Mouse (Mus musculus) MEL (cell line): ENCODE measurements around the gene Ttll4. TPM values are rescaled to one million over a fixed set of nuclear protein-coding genes. Genes with fewer than 3 reads are reported as not detected.

Experiments used
- DNase-seq: peaks from one replicate; pipeline ENCODE4 v3.0.0; 2011; ENCODE audit warnings: low read depth, low spot score
- H3K27ac ChIP-seq: 2 replicates; pipeline ENCODE4 v1.5.1; 2012; ENCODE audit warnings: low read depth, mild to moderate bottlenecking, control low read depth, low read length, moderate library complexity; ENCODE audit not compliant: control insufficient read depth
- H3K27me3 ChIP-seq, 2 experiments: fragments of 150-350 bp in 1 of 2; sonication (generic) in 1 of 2; 2 replicates each; pipeline ENCODE4 v1.6.1; 2012; ENCODE audit warnings: low read length in 2 of 2, mild to moderate bottlenecking in 2 of 2, improper control_type of control experiment in 1 of 2, moderate library complexity in 1 of 2; ENCODE audit not compliant: insufficient read depth in 2 of 2, control insufficient read depth in 1 of 2
- H3K36me3 ChIP-seq, 2 experiments: 2 replicates each; pipeline ENCODE4 v1.6.1; 2012 to 2014; ENCODE audit warnings: low read length in 2 of 2, improper control_type of control experiment in 1 of 2, inconsistent platforms in 1 of 2, mild to moderate bottlenecking in 1 of 2; ENCODE audit not compliant: insufficient read depth in 2 of 2, control insufficient read depth in 1 of 2
- H3K4me1 ChIP-seq, 2 experiments: fragments of 150-350 bp in 1 of 2; sonication (generic) in 1 of 2; 2 replicates each; pipeline ENCODE4 v1.6.1; 2012; ENCODE audit warnings: low read length in 2 of 2, improper control_type of control experiment in 1 of 2, mild to moderate bottlenecking in 1 of 2; ENCODE audit not compliant: insufficient read depth in 2 of 2, control insufficient read depth in 1 of 2
- H3K4me3 ChIP-seq, 2 experiments: fragments of 150-350 bp in 1 of 2; sonication (generic) in 1 of 2; 2 replicates each; pipeline ENCODE4 v1.5.1; 2012; ENCODE audit warnings: low read depth in 2 of 2, low read length in 2 of 2, mild to moderate bottlenecking in 2 of 2, moderate library complexity in 2 of 2, control low read depth in 1 of 2, improper control_type of control experiment in 1 of 2; ENCODE audit not compliant: control insufficient read depth in 1 of 2, insufficient read depth in 1 of 2
- H3K79me2 ChIP-seq: 2 replicates; pipeline ENCODE4 v1.6.1; 2012; ENCODE audit warnings: mild to moderate bottlenecking, low read length, moderate library complexity; ENCODE audit not compliant: control insufficient read depth, poor library complexity, insufficient read depth
- H3K9ac ChIP-seq: 2 replicates; pipeline ENCODE4 v1.6.1; 2012; ENCODE audit warnings: low read depth, mild to moderate bottlenecking, control low read depth, low read length, moderate library complexity; ENCODE audit not compliant: control insufficient read depth, poor library complexity, severe bottlenecking
- H3K9me3 ChIP-seq: fragments of 150-350 bp; sonication (generic); replicated peaks from 2 replicates; pipeline ENCODE4 v1.6.1; 2012; ENCODE audit warnings: mild to moderate bottlenecking, low read length, improper control_type of control experiment, moderate library complexity; ENCODE audit not compliant: insufficient read depth
- CHD1 ChIP-seq: IDR thresholded peaks from 2 replicates; pipeline ENCODE4 v1.6.1; 2012; ENCODE audit warnings: low read depth, mild to moderate bottlenecking, inconsistent platforms, low read length, improper control_type of control experiment
- CHD2 ChIP-seq: IDR thresholded peaks from 2 replicates; pipeline ENCODE4 v1.6.1; 2011; ENCODE audit warnings: low read length, improper control_type of control experiment
- ETS1 ChIP-seq: IDR thresholded peaks from 2 replicates; pipeline ENCODE4 v1.6.1; 2012; ENCODE audit warnings: low read depth, mild to moderate bottlenecking, inconsistent platforms, low read length, improper control_type of control experiment, moderate library complexity
- GABPA ChIP-seq: IDR thresholded peaks from 2 replicates; pipeline ENCODE4 v1.6.1; 2012; ENCODE audit warnings: low read depth, mild to moderate bottlenecking, inconsistent platforms, low read length, improper control_type of control experiment, moderate library complexity
- HCFC1 ChIP-seq: IDR thresholded peaks from 2 replicates; pipeline ENCODE4 v1.6.1; 2012; ENCODE audit warnings: low read depth, mild to moderate bottlenecking, inconsistent platforms, low read length, improper control_type of control experiment, moderate library complexity
- KAT2A ChIP-seq: conservative IDR thresholded peaks from 2 replicates; pipeline ENCODE4 v1.6.1; 2012; ENCODE audit warnings: low read depth, low read length, improper control_type of control experiment, inconsistent platforms
- MAFK ChIP-seq: IDR thresholded peaks from 2 replicates; pipeline ENCODE4 v1.6.1; 2011; ENCODE audit warnings: low read depth, mild to moderate bottlenecking, low read length, improper control_type of control experiment, borderline replicate concordance
- MAX ChIP-seq: IDR thresholded peaks from 2 replicates; pipeline ENCODE4 v1.6.1; 2011; ENCODE audit warnings: low read length, improper control_type of control experiment
- MEF2A ChIP-seq: IDR thresholded peaks from 2 replicates; pipeline ENCODE4 v1.6.1; 2014; ENCODE audit warnings: low read depth, mild to moderate bottlenecking, inconsistent platforms, low read length, improper control_type of control experiment; ENCODE audit not compliant: poor library complexity, insufficient replicate concordance, severe bottlenecking; ENCODE audit errors: extremely low read depth
- POLR2AphosphoS2 ChIP-seq: IDR thresholded peaks from 2 replicates; pipeline ENCODE4 v1.6.1; 2011; ENCODE audit warnings: low read length, improper control_type of control experiment
- POLR2AphosphoS5 ChIP-seq: IDR thresholded peaks from 2 replicates; pipeline ENCODE4 v1.6.1; 2012; ENCODE audit warnings: low read depth, borderline replicate concordance, mild to moderate bottlenecking, inconsistent platforms, low read length, moderate library complexity, mixed read lengths
- RAD21 ChIP-seq: IDR thresholded peaks from 2 replicates; pipeline ENCODE4 v1.6.1; 2011; ENCODE audit warnings: mild to moderate bottlenecking, low read depth, low read length, improper control_type of control experiment
- TBP ChIP-seq: IDR thresholded peaks from 2 replicates; pipeline ENCODE4 v1.8.0; 2011; ENCODE audit warnings: low read depth, low read length, improper control_type of control experiment
- USF1 ChIP-seq: IDR thresholded peaks from 2 replicates; pipeline ENCODE4 v1.6.1; 2014; ENCODE audit warnings: low read depth, mild to moderate bottlenecking, inconsistent platforms, low read length, improper control_type of control experiment, moderate library complexity
- USF2 ChIP-seq, 2 experiments: IDR thresholded peaks; 2 replicates each; pipeline ENCODE4 v1.6.1; 2011 to 2012; ENCODE audit warnings: improper control_type of control experiment in 2 of 2, low read length in 2 of 2, borderline replicate concordance in 1 of 2, inconsistent platforms in 1 of 2, low read depth in 1 of 2, mild to moderate bottlenecking in 1 of 2; ENCODE audit not compliant: insufficient read depth in 1 of 2
- ZMIZ1 ChIP-seq: IDR thresholded peaks from 2 replicates; pipeline ENCODE4 v1.6.1; 2012; ENCODE audit warnings: low read depth, mild to moderate bottlenecking, inconsistent platforms, low read length, improper control_type of control experiment, moderate library complexity
- ZNF384 ChIP-seq: IDR thresholded peaks from 2 replicates; pipeline ENCODE4 v1.6.1; 2012; ENCODE audit warnings: low read depth, mild to moderate bottlenecking, inconsistent platforms, low read length, improper control_type of control experiment
- polyA plus RNA-seq, 2 experiments: library from polyadenylated mRNA; stranded (reverse) in 1 of 2; unstranded in 1 of 2; fragments of >175 nt in 1 of 2; fragments of >200 nt in 1 of 2; gene quantifications; 2 replicates each; pipeline versions ENCODE4 v1.2.1 to v1.2.4; 2012; ENCODE audit warnings: low replicate concordance in 2 of 2, low read depth in 1 of 2; ENCODE audit not compliant: insufficient read length in 2 of 2, insufficient read depth in 1 of 2, missing spikeins in 1 of 2
- total RNA-seq: library from RNA; depleted of rRNA; stranded (reverse); fragments of 300-350 nt; gene quantifications from 2 replicates; pipeline ENCODE4 v1.2.3, GENCODE M21; 2012

Ttll4 gene
- total and polyA plus RNA-seq, 3 experiments, result 27.8 to 85.9 TPM; not detected in 1

GRCm38 (mm10) chr1:74702142-74702553 lies 40.6 kb downstream of the Ttll4 start:
- Histone ChIP-seq H3K4me3 (no peak overlapping the region), H3K36me3 (peaks cover 0 to 4% of the 10 kb centered on the region in 2 experiments; a peak in 2 of 4 replicates), H3K9me3 (no peaks in the 10 kb centered on the region), H3K79me2 (no peaks in the 10 kb centered on the region), H3K4me1 (no peaks in the 10 kb centered on the region), H3K27me3 (no peaks in the 10 kb centered on the region), H3K9ac (no peak overlapping the region), H3K27ac (no peak overlapping the region)
- no peak for TF ChIP-seq CHD2
- TF ChIP-seq GABPA, result no peak
- no peak for TF ChIP-seq POLR2AphosphoS5
- TF ChIP-seq CHD1, result no peak
- TF ChIP-seq TBP, result no peak
- DNase-seq, result no peak

GRCm38 (mm10) chr1:74704156-74704555 lies 42.6 kb downstream of the Ttll4 start:
- no peak overlapping the region for H3K27ac ChIP-seq
- DNase-seq, result no peak
- H3K9me3 ChIP-seq, result no peaks in the 10 kb centered on the region
- H3K27me3 ChIP-seq, result no peaks in the 10 kb centered on the region
- no peak for TF ChIP-seq MAFK
- TF ChIP-seq CHD2, result no peak
- no peak overlapping the region for H3K9ac ChIP-seq
- no peak overlapping the region for H3K4me3 ChIP-seq
- no peaks in the 10 kb centered on the region for H3K4me1 ChIP-seq
- H3K79me2 ChIP-seq, result no peaks in the 10 kb centered on the region
- peaks cover 0 to 4% of the 10 kb centered on the region in 2 experiments; a peak in 2 of 4 replicates for H3K36me3 ChIP-seq

DNA sequence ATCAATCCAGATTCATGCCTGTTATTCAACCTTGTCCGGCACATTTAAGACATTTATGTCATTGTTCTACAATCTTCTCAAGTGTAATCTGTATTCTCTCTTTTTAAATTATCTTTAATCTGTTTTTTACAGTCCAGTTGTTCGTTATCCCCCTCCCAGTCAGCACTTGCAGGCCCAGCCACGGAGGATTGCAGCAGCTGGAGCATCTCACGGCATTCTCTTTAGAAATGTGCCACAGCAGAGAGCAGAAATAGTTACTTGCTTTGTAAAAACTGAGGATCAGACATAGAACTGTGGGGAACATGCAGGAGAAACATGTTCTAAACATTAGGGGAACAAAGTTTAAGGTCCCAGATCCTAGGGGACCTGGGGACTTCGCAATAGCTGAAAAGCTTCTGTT lies 43.5 kb downstream of the Ttll4 start:
- H3K36me3 ChIP-seq, result no peaks in the 10 kb centered on the region
- H3K27me3 ChIP-seq, result no peaks in the 10 kb centered on the region
- no peak overlapping the region for H3K27ac ChIP-seq
- H3K4me3 ChIP-seq, result no peak overlapping the region
- H3K9ac ChIP-seq, result no peak overlapping the region
- no peaks in the 10 kb centered on the region for H3K4me1 ChIP-seq
- TF ChIP-seq USF2 (IDR thresholded peaks at IDR 0.05; ENCODE audit: borderline replicate concordance in 1 of 2, insufficient read depth in 1 of 2, low read depth in 1 of 2, low read length in 2 of 2) (no peak), MAX (no peak), HCFC1 (no peak), ZMIZ1 (no peak), ZNF384 (no peak), KAT2A (no peak), POLR2AphosphoS2 (no peak), MEF2A (no peak), ETS1 (no peak), USF1 (no peak), RAD21 (no peak)
- H3K9me3 ChIP-seq, result no peaks in the 10 kb centered on the region
- H3K79me2 ChIP-seq, result no peaks in the 10 kb centered on the region
- DNase-seq, result no peak
